Mouse (Mus musculus) neural tube, embryonic 11.5 days (tissue): Measurements from ENCODE around the gene 3110070M22Rik. TPM values are rescaled to one million over a fixed set of nuclear protein-coding genes. Genes with fewer than 3 reads are reported as not detected.
A peak's percentile ranks its signal among the peaks of the same experiment; 100 is the strongest.
"Not testable (repeated sequence)": the region's sequence is repeated elsewhere in the genome, so short reads cannot be mapped to it uniquely, and the experiment has no call there.

Source experiments
- ATAC-seq: fragments of 200-750 bp; cut with Nextera tagmentation; 2 replicates; pipeline ENCODE4 v1.8.0; 2017; ENCODE audit warnings: moderate number of reproducible peaks, mild to moderate bottlenecking, moderate TSS enrichment, moderate library complexity; ENCODE audit not compliant: insufficient read depth, low FRiP score, low TSS enrichment
- DNase-seq: peaks from one replicate; pipeline ENCODE4 v3.0.0-alpha.2; 2015; ENCODE audit warnings: low spot score
- H3K27ac ChIP-seq: fragments of 300-500 bp; sonication (generic); 2 replicates; pipeline ENCODE4 v1.5.1; 2014; ENCODE audit warnings: low read depth, mild to moderate bottlenecking, low read length
- H3K27me3 ChIP-seq: fragments of 300-500 bp; sonication (generic); 2 replicates; pipeline ENCODE4 v1.6.1; 2014; ENCODE audit warnings: mild to moderate bottlenecking, low read length, mixed read lengths; ENCODE audit not compliant: control insufficient read depth, insufficient read depth
- H3K36me3 ChIP-seq: fragments of 300-500 bp; sonication (generic); 2 replicates; pipeline ENCODE4 v1.6.1; 2014; ENCODE audit warnings: mild to moderate bottlenecking, low read length, moderate library complexity, mixed read lengths; ENCODE audit not compliant: control insufficient read depth, insufficient read depth
- H3K4me1 ChIP-seq: fragments of 300-500 bp; sonication (generic); 2 replicates; pipeline ENCODE4 v1.6.1; 2014; ENCODE audit warnings: low read length, mixed read lengths; ENCODE audit not compliant: control insufficient read depth, insufficient read depth
- H3K4me2 ChIP-seq: fragments of 300-500 bp; sonication (generic); 2 replicates; pipeline ENCODE4 v1.6.1; 2014; ENCODE audit warnings: low read depth, mild to moderate bottlenecking, moderate library complexity
- H3K4me3 ChIP-seq: fragments of 300-500 bp; sonication (generic); 2 replicates; pipeline ENCODE4 v1.5.1; 2014; ENCODE audit warnings: low read depth, low read length
- H3K9ac ChIP-seq: fragments of 300-500 bp; sonication (generic); 2 replicates; pipeline ENCODE4 v1.6.1; 2014; ENCODE audit warnings: mild to moderate bottlenecking, low read length
- H3K9me3 ChIP-seq: fragments of 300-500 bp; sonication (generic); 2 replicates; pipeline ENCODE4 v1.6.1; 2016; ENCODE audit warnings: low read length; ENCODE audit not compliant: control insufficient read depth
- WGBS: fragments of 180-500 bp; shearing (Covaris S2); extraction: QIAGEN DNeasy Blood & Tissue Kit; methylation state at CpG from one replicate; pipeline ENCODE4 v1.1.7; 2014; 5-methylcytosine and 5-hydroxymethylcytosine counted together
- polyA plus RNA-seq: library from polyadenylated mRNA; unstranded; fragments of >200 nt; fragmentation: Nextera tagmentation; extraction: Ambion mirVana; gene quantifications from 2 replicates; pipeline ENCODE4 v1.2.1, GENCODE M21; 2014

Gene 3110070M22Rik
- polyA plus RNA-seq = 1.1 and 1.3 TPM in 2 replicates

DNA sequence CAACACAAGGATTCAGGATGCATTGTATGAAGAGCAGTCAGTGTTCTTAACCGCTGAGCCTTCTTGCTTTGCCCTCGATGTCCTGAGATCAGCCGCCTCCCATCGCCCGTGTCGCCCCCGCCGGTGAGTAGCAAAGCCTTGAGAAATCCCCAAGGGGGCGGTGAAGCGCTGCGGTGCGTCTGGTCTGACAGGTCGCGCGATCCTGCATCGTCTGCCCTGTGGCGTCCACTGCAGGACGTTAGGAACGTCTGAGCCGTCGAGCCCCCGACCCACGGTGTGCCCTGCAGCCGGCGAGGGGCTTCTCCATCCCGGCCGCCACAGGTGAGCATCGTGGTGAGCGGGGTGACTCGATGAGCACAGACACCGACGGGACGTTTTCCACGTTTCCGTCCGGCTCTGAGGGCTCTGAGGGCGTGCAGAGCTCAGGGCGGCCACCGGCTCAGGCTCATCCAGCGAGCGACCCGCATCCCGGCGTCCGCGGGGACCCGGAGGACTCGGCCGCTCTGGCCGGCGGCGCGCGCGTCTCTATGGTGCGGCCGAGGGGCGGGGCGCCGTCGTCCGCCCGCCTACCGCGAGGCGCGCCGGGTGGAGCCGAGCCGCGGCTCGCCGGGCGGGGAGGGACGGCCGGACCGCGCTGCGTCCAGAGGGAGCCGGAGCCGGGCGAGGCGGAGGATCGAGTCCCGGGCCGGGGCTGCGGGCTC, at the start of gene 3110070M22Rik, which contains the start of gene Tmem267:
Gene 3110070M22Rik (minus strand): TSS at position 504 of the 701 bp plus-strand sequence.
Gene Tmem267 (plus strand): TSS at position 160 of the 701 bp plus-strand sequence.
- Histone ChIP-seq H3K27ac (0 out of 2 replicates have a peak within 1 kb of the TSS, but pooled peaks have one; percentile 23), H3K4me2 (peak within 1 kb of the TSS; percentile 2), H3K4me3 (no peak within 1 kb of the TSS), H3K4me1 (no peaks in the 10 kb centered on the region), H3K9ac (peak within 1 kb of the TSS; percentile 1; the same call in 1 of the 2 replicates), H3K27me3 (no peaks in the 10 kb centered on the region), H3K36me3 (peaks cover 7% of the 10 kb centered on the region), H3K9me3 (peaks cover 17% of the 10 kb centered on the region)
- ATAC-seq (no peak), DNase-seq (peak; percentile 89)
- WGBS = 72% methylated on average over 87 of the region's 87 CpGs

- not testable (repeated sequence) for H3K4me1 ChIP-seq, H3K9ac ChIP-seq, H3K36me3 ChIP-seq, H3K27ac ChIP-seq, H3K4me3 ChIP-seq, DNase-seq, H3K4me2 ChIP-seq, H3K27me3 ChIP-seq
- 94% methylated on average over 9 of the region's 22 CpGs for WGBS
- peaks cover 12% of the 10 kb centered on the region for H3K9me3 ChIP-seq
- peak; percentile 13; the same call in 1 of the 2 replicates for ATAC-seq
Observed at GRCm38 (mm10) chr13:119494938-119495337, 6.8 kb upstream of the 3110070M22Rik start.

DNA sequence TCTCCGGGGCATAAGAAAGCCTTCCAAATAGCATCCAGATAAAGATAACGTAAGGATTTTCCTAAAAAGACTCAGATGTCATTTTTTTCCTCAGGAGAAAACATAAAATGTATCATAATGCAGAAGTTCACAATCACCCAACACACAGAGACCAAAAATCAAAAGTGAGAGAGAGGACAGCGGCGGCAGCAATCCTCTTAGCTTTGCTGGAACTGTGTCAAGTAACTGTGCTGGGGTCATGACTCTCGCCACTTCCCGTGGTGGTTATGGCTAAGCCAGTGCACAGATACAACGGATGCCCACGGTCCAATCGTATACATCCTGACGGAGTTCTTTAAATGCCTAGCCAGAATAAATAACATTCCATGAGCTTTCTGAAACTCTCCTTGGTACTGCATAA, 3.9 kb upstream of the 3110070M22Rik start:
- not testable (repeated sequence) for DNase-seq
- WGBS = 92% methylated on average over 10 of the region's 10 CpGs
- 0 out of 2 replicates have a peak, but pooled peaks have one; percentile 6 for ATAC-seq

DNA sequence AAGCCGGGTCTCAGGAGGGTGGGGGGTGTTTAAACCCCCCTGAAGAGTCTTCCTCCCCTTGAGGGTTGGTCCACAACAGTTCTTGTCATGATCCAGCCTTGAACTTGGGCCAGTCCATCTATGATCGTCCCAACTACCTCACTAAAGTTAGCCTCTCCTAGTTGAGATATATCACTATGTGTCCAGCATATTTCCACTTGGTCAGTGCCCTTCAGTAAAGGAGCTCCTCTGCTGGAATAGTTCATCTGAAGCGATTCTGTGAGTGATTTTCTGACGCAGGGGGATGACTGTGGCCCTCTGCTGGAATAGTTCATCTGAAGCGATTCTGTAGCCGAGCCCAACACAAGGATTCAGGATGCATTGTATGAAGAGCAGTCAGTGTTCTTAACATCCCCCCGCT, 829 bp downstream of the 3110070M22Rik start:
- no peak for DNase-seq
- no peaks in the 10 kb centered on the region for H3K4me1 ChIP-seq
- no peak overlapping the region for H3K9ac ChIP-seq
- H3K27me3 ChIP-seq = no peaks in the 10 kb centered on the region
- no peak overlapping the region for H3K27ac ChIP-seq
- no peak overlapping the region for H3K4me3 ChIP-seq
- no peak for ATAC-seq
- 66% methylated on average over 7 of the region's 7 CpGs for WGBS
- peaks cover 17% of the 10 kb centered on the region for H3K9me3 ChIP-seq
- peaks cover 7% of the 10 kb centered on the region for H3K36me3 ChIP-seq
- H3K4me2 ChIP-seq = no peak overlapping the region

More for the DNA sequence above, 3.9 kb upstream of the 3110070M22Rik start:
- H3K36me3 ChIP-seq, H3K4me2 ChIP-seq, H3K4me1 ChIP-seq, H3K4me3 ChIP-seq, H3K27ac ChIP-seq, H3K9ac ChIP-seq, H3K27me3 ChIP-seq: not testable (repeated sequence)
- H3K9me3 ChIP-seq = peaks cover 17% of the 10 kb centered on the region

GRCm38 (mm10) chr13:119477789-119478188, 10.4 kb downstream of the 3110070M22Rik start:
- H3K36me3 ChIP-seq = peaks cover 17% of the 10 kb centered on the region
- H3K27ac ChIP-seq = no peak overlapping the region
- H3K9me3 ChIP-seq = no peaks in the 10 kb centered on the region
- WGBS = 89% methylated on average over 2 of the region's 2 CpGs
- DNase-seq (no peak), ATAC-seq (no peak)
- no peaks in the 10 kb centered on the region for H3K27me3 ChIP-seq
- no peak overlapping the region for H3K4me2 ChIP-seq
- no peaks in the 10 kb centered on the region for H3K4me1 ChIP-seq
- no peak overlapping the region for H3K9ac ChIP-seq
- H3K4me3 ChIP-seq = no peak overlapping the region

DNA sequence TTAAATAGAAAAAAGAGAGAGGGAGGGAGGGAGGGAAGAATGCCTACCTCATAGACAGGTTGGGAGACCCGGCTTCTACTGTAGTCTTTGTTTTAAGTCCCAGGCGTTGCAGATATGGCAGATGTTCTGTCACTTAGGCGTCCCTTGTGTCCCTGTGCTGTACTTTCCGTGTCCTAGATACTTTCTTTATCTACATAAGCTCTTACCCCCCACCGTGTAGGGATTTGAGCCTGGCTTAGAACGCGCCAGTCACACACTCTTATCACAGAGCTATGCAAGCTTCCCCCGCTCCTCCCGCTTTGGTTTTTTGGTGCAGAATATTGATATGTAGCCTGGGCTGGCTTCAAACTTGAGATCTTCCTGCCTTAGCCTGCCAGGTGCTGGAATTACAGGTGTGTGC, 11.6 kb downstream of the 3110070M22Rik start:
- 95% methylated on average over 9 of the region's 9 CpGs for WGBS
- H3K27ac ChIP-seq = no peak overlapping the region
- H3K4me2 ChIP-seq = no peak overlapping the region
- H3K4me3 ChIP-seq = no peak overlapping the region
- DNase-seq (no peak), ATAC-seq (no peak)
- H3K27me3 ChIP-seq = no peaks in the 10 kb centered on the region
- peaks cover 17% of the 10 kb centered on the region for H3K36me3 ChIP-seq
- H3K4me1 ChIP-seq = no peaks in the 10 kb centered on the region
- no peak overlapping the region for H3K9ac ChIP-seq
- H3K9me3 ChIP-seq = no peaks in the 10 kb centered on the region

- H3K4me2 ChIP-seq = peak within 1 kb of the TSS; percentile 53
- H3K27ac ChIP-seq = peak within 1 kb of the TSS; percentile 40; the same call in 1 of the 2 replicates
- H3K4me1 ChIP-seq = peaks cover 5% of the 10 kb centered on the region
- 10% methylated on average over 57 of the region's 57 CpGs for WGBS
- DNase-seq = peak; percentile 87
- ATAC-seq = peak; percentile 91
- H3K9ac ChIP-seq = peak within 1 kb of the TSS; percentile 67
- H3K9me3 ChIP-seq = no peaks in the 10 kb centered on the region
- no peaks in the 10 kb centered on the region for H3K27me3 ChIP-seq
- H3K4me3 ChIP-seq = peak within 1 kb of the TSS; percentile 72
- peaks cover 4% of the 10 kb centered on the region; the same call in 1 of the 2 replicates for H3K36me3 ChIP-seq
Observed at GRCm38 (mm10) chr13:119462596-119463560, 25.3 kb downstream of the 3110070M22Rik start, which contains the start of gene 4833420G17Rik. TSS of gene 4833420G17Rik (plus strand) at chr13:119462768.

GRCm38 (mm10) chr13:119461900-119462595, 26.1 kb downstream of the 3110070M22Rik start:
- WGBS = 8% methylated on average over 10 of the region's 10 CpGs
- no peak for DNase-seq
- H3K4me1 ChIP-seq = peaks cover 5% of the 10 kb centered on the region
- peak overlapping the region; percentile 67 for H3K9ac ChIP-seq
- H3K27me3 ChIP-seq = no peaks in the 10 kb centered on the region
- H3K4me3 ChIP-seq = peak overlapping the region; percentile 72
- peak; percentile 62 for ATAC-seq
- peak overlapping the region; percentile 41 for H3K4me2 ChIP-seq
- H3K9me3 ChIP-seq = no peaks in the 10 kb centered on the region
- H3K27ac ChIP-seq = peak overlapping the region; percentile 40; the same call in 1 of the 2 replicates
- peaks cover 4% of the 10 kb centered on the region; the same call in 1 of the 2 replicates for H3K36me3 ChIP-seq
